Mouse (Mus musculus): ENCODE measurements around the gene Cox7a2. TPM values are rescaled to one million over a fixed set of nuclear protein-coding genes. Genes with fewer than 3 reads are reported as not detected.

The Cox7a2 gene
- polyA plus RNA-seq, 1 experiment from 2014 or later: 656 TPM

- WGBS: 85% methylated on average over 8 of the region's 8 CpGs
- H3K9me3 ChIP-seq (ENCODE audit: control insufficient read depth, low read length): no peaks in the 10 kb centered on the region
Measured at GRCm38 (mm10) chr9:79751846-79752245, 7.8 kb downstream of the Cox7a2 start.

GRCm38 (mm10) chr9:79750709-79751108, 9.0 kb downstream of the Cox7a2 start:
- H3K9me3 ChIP-seq (ENCODE audit: control insufficient read depth, low read length): no peaks in the 10 kb centered on the region
- H3K36me3 ChIP-seq (ENCODE audit: control insufficient read depth, insufficient read depth): peaks cover 12% of the 10 kb centered on the region
- no peak overlapping the region for H3K4me2 ChIP-seq (ENCODE audit: low read length)
- H3K27ac ChIP-seq (ENCODE audit: low read length): no peak overlapping the region
- H3K9ac ChIP-seq (replicated peaks; ENCODE audit: low read depth, low read length): no peak overlapping the region
- H3K4me3 ChIP-seq (replicated peaks; ENCODE audit: low read length): no peak overlapping the region
- ATAC-seq: no peak
- no peaks in the 10 kb centered on the region for H3K4me1 ChIP-seq (replicated peaks; ENCODE audit: control insufficient read depth, insufficient read depth, low read length)
- 93% methylated on average over 7 of the region's 7 CpGs for WGBS
- H3K27me3 ChIP-seq (replicated peaks; ENCODE audit: control insufficient read depth, insufficient read depth, low read length): no peaks in the 10 kb centered on the region

More at GRCm38 (mm10) chr9:79751846-79752245, 7.8 kb downstream of the Cox7a2 start:
- H3K4me2 ChIP-seq (ENCODE audit: low read length): no peak overlapping the region
- peaks cover 12% of the 10 kb centered on the region for H3K36me3 ChIP-seq (ENCODE audit: control insufficient read depth, insufficient read depth)
- H3K9ac ChIP-seq (replicated peaks; ENCODE audit: low read depth, low read length): no peak overlapping the region
- H3K4me3 ChIP-seq (replicated peaks; ENCODE audit: low read length): no peak overlapping the region
- no peak for ATAC-seq
- no peaks in the 10 kb centered on the region for H3K27me3 ChIP-seq (replicated peaks; ENCODE audit: control insufficient read depth, insufficient read depth, low read length)
- no peaks in the 10 kb centered on the region for H3K4me1 ChIP-seq (replicated peaks; ENCODE audit: control insufficient read depth, insufficient read depth, low read length)
- H3K27ac ChIP-seq (ENCODE audit: low read length): no peak overlapping the region

GRCm38 (mm10) chr9:79745036-79745435, 14.6 kb downstream of the Cox7a2 start:
- Histone ChIP-seq H3K9me3 (ENCODE audit: control insufficient read depth, low read length) (no peaks in the 10 kb centered on the region), H3K9ac (replicated peaks; ENCODE audit: low read depth, low read length) (no peak overlapping the region), H3K27me3 (replicated peaks; ENCODE audit: control insufficient read depth, insufficient read depth, low read length) (no peaks in the 10 kb centered on the region), H3K36me3 (ENCODE audit: control insufficient read depth, insufficient read depth) (no peaks in the 10 kb centered on the region), H3K4me2 (ENCODE audit: low read length) (no peak overlapping the region), H3K4me3 (replicated peaks; ENCODE audit: low read length) (no peak overlapping the region), H3K27ac (ENCODE audit: low read length) (no peak overlapping the region), H3K4me1 (replicated peaks; ENCODE audit: control insufficient read depth, insufficient read depth, low read length) (no peaks in the 10 kb centered on the region)
- 46% methylated on average over 4 of the region's 4 CpGs for WGBS
- no peak for ATAC-seq

GRCm38 (mm10) chr9:79735608-79736007, 24.1 kb downstream of the Cox7a2 start:
- no peak overlapping the region for H3K4me3 ChIP-seq (replicated peaks; ENCODE audit: low read length)
- WGBS: 87% methylated on average over 6 of the region's 6 CpGs
- no peaks in the 10 kb centered on the region for H3K36me3 ChIP-seq (ENCODE audit: control insufficient read depth, insufficient read depth)
- no peak overlapping the region for H3K9ac ChIP-seq (replicated peaks; ENCODE audit: low read depth, low read length)
- H3K4me2 ChIP-seq (ENCODE audit: low read length): no peak overlapping the region
- ATAC-seq: no peak
- H3K27me3 ChIP-seq (replicated peaks; ENCODE audit: control insufficient read depth, insufficient read depth, low read length): no peaks in the 10 kb centered on the region
- no peaks in the 10 kb centered on the region for H3K4me1 ChIP-seq (replicated peaks; ENCODE audit: control insufficient read depth, insufficient read depth, low read length)
- no peaks in the 10 kb centered on the region for H3K9me3 ChIP-seq (ENCODE audit: control insufficient read depth, low read length)
- H3K27ac ChIP-seq (ENCODE audit: low read length): no peak overlapping the region

- Histone ChIP-seq H3K27me3 (replicated peaks; ENCODE audit: control insufficient read depth, insufficient read depth, low read length) (no peaks in the 10 kb centered on the region), H3K4me3 (replicated peaks; ENCODE audit: low read length) (no peak overlapping the region), H3K9ac (replicated peaks; ENCODE audit: low read depth, low read length) (no peak overlapping the region), H3K27ac (ENCODE audit: low read length) (no peak overlapping the region), H3K4me2 (ENCODE audit: low read length) (no peak overlapping the region), H3K4me1 (replicated peaks; ENCODE audit: control insufficient read depth, insufficient read depth, low read length) (no peaks in the 10 kb centered on the region), H3K9me3 (ENCODE audit: control insufficient read depth, low read length) (no peaks in the 10 kb centered on the region), H3K36me3 (ENCODE audit: control insufficient read depth, insufficient read depth) (no peaks in the 10 kb centered on the region)
- 76% methylated on average over 5 of the region's 5 CpGs for WGBS
- no peak for ATAC-seq
Measured at GRCm38 (mm10) chr9:79730301-79730700, 29.4 kb downstream of the Cox7a2 start.

GRCm38 (mm10) chr9:79723090-79723489, 36.6 kb downstream of the Cox7a2 start:
- Histone ChIP-seq H3K9me3 (ENCODE audit: control insufficient read depth, low read length) (no peaks in the 10 kb centered on the region), H3K9ac (replicated peaks; ENCODE audit: low read depth, low read length) (no peak overlapping the region), H3K4me3 (replicated peaks; ENCODE audit: low read length) (no peak overlapping the region), H3K36me3 (ENCODE audit: control insufficient read depth, insufficient read depth) (no peaks in the 10 kb centered on the region), H3K4me2 (ENCODE audit: low read length) (no peak overlapping the region), H3K27ac (ENCODE audit: low read length) (no peak overlapping the region), H3K4me1 (replicated peaks; ENCODE audit: control insufficient read depth, insufficient read depth, low read length) (peaks cover 17% of the 10 kb centered on the region), H3K27me3 (replicated peaks; ENCODE audit: control insufficient read depth, insufficient read depth, low read length) (peaks cover 22% of the 10 kb centered on the region)
- 36% methylated on average over 5 of the region's 5 CpGs for WGBS
- ATAC-seq: no peak

- no peaks in the 10 kb centered on the region for H3K9me3 ChIP-seq (ENCODE audit: control insufficient read depth, low read length)
- no peak overlapping the region for H3K4me3 ChIP-seq (replicated peaks; ENCODE audit: low read length)
- H3K4me2 ChIP-seq (ENCODE audit: low read length): peak overlapping the region; percentile 15; the same call in 1 of the 2 replicates
- ATAC-seq: peak; percentile 42; the same call in 1 of the 2 replicates
- no peaks in the 10 kb centered on the region for H3K36me3 ChIP-seq (ENCODE audit: control insufficient read depth, insufficient read depth)
- peaks cover 30% of the 10 kb centered on the region for H3K27me3 ChIP-seq (replicated peaks; ENCODE audit: control insufficient read depth, insufficient read depth, low read length)
- 7% methylated on average over 9 of the region's 9 CpGs for WGBS
- H3K4me1 ChIP-seq (replicated peaks; ENCODE audit: control insufficient read depth, insufficient read depth, low read length): peaks cover 28% of the 10 kb centered on the region
- no peak overlapping the region for H3K9ac ChIP-seq (replicated peaks; ENCODE audit: low read depth, low read length)
- H3K27ac ChIP-seq (ENCODE audit: low read length): no peak overlapping the region
Measured at GRCm38 (mm10) chr9:79721056-79721455, 38.6 kb downstream of the Cox7a2 start.

GRCm38 (mm10) chr9:79720143-79720542, 39.5 kb downstream of the Cox7a2 start:
- WGBS: 25% methylated on average over 9 of the region's 9 CpGs
- Histone ChIP-seq H3K27me3 (replicated peaks; ENCODE audit: control insufficient read depth, insufficient read depth, low read length) (peaks cover 30% of the 10 kb centered on the region), H3K9me3 (ENCODE audit: control insufficient read depth, low read length) (no peaks in the 10 kb centered on the region), H3K27ac (ENCODE audit: low read length) (no peak overlapping the region), H3K4me2 (ENCODE audit: low read length) (no peak overlapping the region; the same call in 1 of the 2 replicates), H3K9ac (replicated peaks; ENCODE audit: low read depth, low read length) (no peak overlapping the region), H3K36me3 (ENCODE audit: control insufficient read depth, insufficient read depth) (no peaks in the 10 kb centered on the region), H3K4me1 (replicated peaks; ENCODE audit: control insufficient read depth, insufficient read depth, low read length) (peaks cover 30% of the 10 kb centered on the region), H3K4me3 (replicated peaks; ENCODE audit: low read length) (no peak overlapping the region)
- no peak for ATAC-seq

GRCm38 (mm10) chr9:79719451-79719850, 40.2 kb downstream of the Cox7a2 start:
- no peaks in the 10 kb centered on the region for H3K36me3 ChIP-seq (ENCODE audit: control insufficient read depth, insufficient read depth)
- ATAC-seq: no peak
- no peaks in the 10 kb centered on the region for H3K9me3 ChIP-seq (ENCODE audit: control insufficient read depth, low read length)
- peak overlapping the region; percentile 54 for H3K4me3 ChIP-seq (replicated peaks; ENCODE audit: low read length)
- peaks cover 37% of the 10 kb centered on the region for H3K4me1 ChIP-seq (replicated peaks; ENCODE audit: control insufficient read depth, insufficient read depth, low read length)
- 1% methylated on average over 28 of the region's 28 CpGs for WGBS
- peak overlapping the region; percentile 93 for H3K4me2 ChIP-seq (ENCODE audit: low read length)
- peak overlapping the region; percentile 4; the same call in 1 of the 2 replicates for H3K9ac ChIP-seq (replicated peaks; ENCODE audit: low read depth, low read length)
- H3K27ac ChIP-seq (ENCODE audit: low read length): no peak overlapping the region
- H3K27me3 ChIP-seq (replicated peaks; ENCODE audit: control insufficient read depth, insufficient read depth, low read length): peaks cover 30% of the 10 kb centered on the region

Measured in forebrain, embryonic 16.5 days (tissue).